Mouse (Mus musculus) left cerebral cortex, postnatal 14 days (tissue): ENCODE data around the gene Hist1h3d. TPM values are rescaled to one million over a fixed set of nuclear protein-coding genes. Genes with fewer than 3 reads are reported as not detected.

Experiments used
- DNase-seq, 2 experiments: peaks; one replicate each; pipeline ENCODE4 v3.0.0; 2021 to 2022; ENCODE audit warnings: low spot score in 2 of 2, mixed read lengths in 1 of 2
- intact Hi-C: fragments of 180-260 bp; cut with DNase I; formaldehyde crosslinking; loops from one replicate; pipeline ENCODE4 v1.15.1; 2025
- microRNA-seq, 2 experiments: library from miRNA; unstranded; fragments of <30 nt; microRNA quantifications; one replicate each; pipeline ENCODE4 v1.2.0; 2022
- total RNA-seq, 2 experiments: library from RNA; stranded (reverse); gene quantifications; 2 replicates each; pipeline ENCODE4 v1.2.3; 2021

The Hist1h3d gene
- total RNA-seq, 2 experiments from 2014 or later: 9.4 to 9.9 TPM

DNA sequence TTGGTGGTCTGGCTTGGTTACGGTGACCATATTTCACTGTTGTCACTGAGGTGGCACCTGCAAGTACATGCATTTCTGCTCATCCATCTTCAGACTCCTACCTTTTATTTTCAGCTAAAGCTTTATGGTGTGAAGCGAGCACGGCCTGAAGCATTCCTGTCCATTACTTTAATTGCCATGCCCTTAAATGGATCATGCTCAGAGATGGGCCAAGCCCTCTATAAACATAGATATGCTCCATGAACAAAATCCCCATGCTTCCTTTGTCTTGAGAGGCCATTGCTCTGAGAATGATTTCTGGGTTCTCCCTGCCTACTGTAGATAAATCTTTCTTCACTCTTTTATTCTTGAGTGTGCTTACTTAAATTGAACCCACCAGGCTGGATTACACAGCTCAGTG lies 28.9 kb downstream of the Hist1h3d start:
- DNase-seq: no peak
- intact Hi-C loops: no loop called here

DNA sequence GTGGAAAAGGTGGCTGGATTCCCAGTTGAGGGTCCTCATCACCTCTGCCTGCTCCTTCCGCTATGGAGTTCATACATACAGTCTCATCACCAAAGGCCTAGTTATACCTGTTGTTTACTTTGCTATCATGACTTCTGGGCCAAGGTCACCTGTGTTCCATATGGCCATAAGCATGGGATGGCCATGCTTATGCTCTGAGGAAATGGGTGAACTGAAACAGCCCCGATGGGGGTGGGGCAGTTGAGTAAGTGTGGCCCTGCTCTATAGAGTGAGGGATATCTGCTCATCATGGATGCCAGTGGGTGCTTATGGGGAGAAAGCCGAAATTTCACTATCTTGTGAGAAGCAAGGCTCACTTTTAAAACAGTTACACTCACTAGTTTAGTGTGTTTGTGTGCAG lies 29.5 kb downstream of the Hist1h3d start:
- no peak for DNase-seq
- intact Hi-C loops: no loop called here

DNA sequence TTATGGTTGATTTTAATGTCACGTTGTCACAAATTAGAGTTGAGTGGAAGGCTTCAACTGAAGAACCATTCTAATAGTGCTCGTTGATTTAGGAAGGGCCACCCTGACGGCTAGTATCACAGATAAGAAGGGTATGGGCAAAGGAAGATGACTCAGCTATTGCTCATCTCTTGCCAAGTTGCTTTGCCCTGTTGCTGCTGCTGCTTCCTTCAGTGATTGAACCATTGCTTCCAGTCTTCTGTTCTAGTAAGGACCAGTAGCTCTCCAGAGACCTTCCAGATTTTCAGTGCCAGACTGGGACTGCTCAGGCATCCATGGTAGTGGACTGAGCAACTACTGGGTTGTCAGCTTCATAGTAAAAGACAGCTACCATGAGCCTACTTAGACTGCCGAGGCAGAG lies 33.6 kb downstream of the Hist1h3d start:
- DNase-seq: no peak
- intact Hi-C loops: no loop called here

DNA sequence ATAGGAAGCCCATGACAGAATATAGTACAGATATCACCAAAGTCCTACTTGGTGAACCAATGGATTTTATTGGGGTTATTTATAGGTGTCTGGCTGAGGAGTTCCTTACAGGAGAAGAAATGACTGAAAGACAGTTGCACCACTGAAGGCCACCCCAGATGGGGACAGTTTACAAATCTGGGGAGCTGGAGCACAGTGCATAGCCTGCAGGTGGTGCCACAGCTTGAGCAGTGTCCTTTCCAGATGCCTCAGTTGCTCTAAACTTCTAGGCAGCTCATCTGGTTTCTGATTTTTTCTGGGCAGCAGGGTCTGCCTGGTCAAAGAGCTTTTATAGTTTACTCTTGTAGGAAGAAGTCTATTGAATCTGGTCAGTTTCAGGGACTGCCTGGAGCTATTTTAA lies 34.3 kb downstream of the Hist1h3d start:
- DNase-seq: no peak
- intact Hi-C loops: no loop called here

DNA sequence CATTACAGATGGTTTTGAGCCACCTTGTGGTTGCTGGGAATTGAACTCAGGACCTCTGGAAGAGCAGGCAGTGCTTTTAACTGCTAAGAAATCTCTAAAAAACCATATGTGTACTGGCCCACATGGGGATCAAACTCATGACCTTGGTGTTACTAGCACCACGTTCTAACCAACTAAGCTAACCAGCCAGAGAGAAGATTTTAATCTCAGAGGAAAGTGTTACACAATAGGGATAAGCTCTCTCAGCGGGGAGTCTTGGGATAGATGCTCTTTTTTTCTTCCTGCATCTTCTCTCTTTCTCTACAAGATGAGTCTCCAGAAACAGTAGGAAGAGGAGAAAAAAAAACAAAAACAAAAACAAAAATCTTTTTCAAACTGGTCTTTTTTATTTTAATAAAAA lies 34.8 kb downstream of the Hist1h3d start:
- intact Hi-C loops: no loop called here
- DNase-seq: no peak

DNA sequence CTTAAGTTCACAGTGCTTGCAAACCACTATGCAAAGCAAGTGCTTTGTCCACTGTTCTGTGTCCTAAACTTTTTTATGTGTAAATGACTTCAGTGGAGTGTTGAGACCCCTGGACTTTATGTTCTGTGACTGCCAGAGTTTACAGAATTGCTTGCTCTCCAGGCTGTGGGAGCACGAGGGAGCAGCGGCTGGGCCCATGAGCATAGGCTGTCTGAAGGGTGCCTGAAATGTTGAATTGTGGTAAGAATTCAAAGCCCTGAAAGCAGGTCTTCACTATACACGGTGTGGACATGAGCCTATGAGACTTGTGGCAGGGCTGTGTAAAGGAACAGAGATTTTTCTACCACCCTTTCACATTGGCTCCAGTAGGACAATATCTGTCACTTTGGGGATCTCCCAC lies 36.1 kb downstream of the Hist1h3d start:
- intact Hi-C loops: no loop called here

DNA sequence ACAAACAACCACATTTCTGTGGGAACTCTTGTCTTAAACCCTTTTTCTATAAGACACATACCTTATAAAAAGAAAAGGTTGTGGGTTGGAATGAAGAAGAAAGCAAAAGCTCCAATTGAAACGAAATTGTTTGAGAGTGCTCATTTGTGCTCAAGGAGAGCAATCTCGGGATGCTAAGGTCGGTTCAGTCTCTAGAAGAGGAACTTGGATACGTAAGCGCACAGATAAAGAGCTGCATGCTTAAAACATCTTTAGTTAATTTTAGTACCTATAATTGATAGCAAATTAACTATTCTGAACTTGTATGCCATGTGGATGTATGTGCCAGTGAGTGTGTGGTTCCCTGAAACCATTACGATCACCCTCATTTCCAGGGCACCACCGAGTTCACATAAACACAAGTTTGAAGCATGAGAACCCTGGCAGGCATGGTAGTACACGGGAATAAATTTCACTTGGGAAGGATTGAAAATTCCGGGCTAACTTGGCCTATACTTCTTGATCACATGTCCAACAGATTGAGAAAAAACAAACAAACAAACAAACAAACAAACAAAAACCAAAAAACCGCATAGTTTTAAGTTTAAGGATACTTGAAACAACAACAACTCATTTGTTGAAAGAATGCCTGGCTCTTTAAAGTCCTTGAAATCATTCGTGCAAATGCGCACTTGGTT lies 44.6 kb downstream of the Hist1h3d start:
- peak in 1 of 2 experiments; percentile 2 for DNase-seq
- intact Hi-C loops: loop anchor here (5.0 kb wide), 2 partner anchors 77 to 117 kb away; partner anchors contain the start of genes Hist1h1c, Hist1h1t and Hist1h4c

More for the DNA sequence above, 36.1 kb downstream of the Hist1h3d start:
- DNase-seq: no peak

DNA sequence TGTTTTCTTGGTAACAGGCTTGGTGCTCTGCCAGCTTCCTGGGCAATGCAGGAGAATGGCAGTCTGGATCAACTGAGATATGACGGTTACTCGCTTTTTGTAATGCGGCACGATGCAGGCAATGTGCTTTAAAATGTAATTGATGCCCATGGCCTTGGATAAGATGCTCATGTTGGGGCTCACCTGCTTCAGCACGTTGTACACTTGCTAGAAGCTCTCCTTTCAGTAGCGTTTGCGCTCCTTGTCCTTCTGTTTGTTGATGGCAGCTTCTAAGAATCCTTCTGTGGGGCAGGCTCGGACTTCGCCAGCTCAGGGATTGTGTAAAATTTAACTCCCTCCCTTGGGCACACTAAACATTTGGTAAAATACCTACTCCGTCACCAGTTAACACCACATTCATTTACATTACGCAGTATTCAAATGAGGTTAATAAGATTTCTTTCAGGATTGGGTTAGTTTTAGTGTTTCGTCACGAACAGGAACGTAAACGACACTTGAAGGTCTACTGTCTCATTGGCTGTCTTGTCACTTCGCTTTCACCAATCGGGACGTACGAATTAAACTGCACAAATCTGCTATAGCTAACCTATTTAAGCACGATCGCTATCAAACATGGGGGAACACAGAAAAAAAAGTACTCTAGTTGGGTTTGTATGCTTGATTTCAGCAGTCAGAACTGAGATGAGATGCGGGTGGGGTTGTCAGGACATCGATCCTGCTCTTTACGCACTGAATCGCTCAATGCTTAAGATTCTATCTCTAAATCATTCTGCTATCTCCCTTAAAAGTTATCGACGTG lies 45.4 kb downstream of the Hist1h3d start, which contains the start of gene Hist1h2be:
Hist1h2be (minus strand) TSS at position 392 of the 799 bp plus-strand sequence.
- intact Hi-C loops: loop anchor here (5.0 kb wide), 2 partner anchors 76 to 116 kb away; partner anchors contain the start of genes Hist1h1c, Hist1h1t and Hist1h4c

DNA sequence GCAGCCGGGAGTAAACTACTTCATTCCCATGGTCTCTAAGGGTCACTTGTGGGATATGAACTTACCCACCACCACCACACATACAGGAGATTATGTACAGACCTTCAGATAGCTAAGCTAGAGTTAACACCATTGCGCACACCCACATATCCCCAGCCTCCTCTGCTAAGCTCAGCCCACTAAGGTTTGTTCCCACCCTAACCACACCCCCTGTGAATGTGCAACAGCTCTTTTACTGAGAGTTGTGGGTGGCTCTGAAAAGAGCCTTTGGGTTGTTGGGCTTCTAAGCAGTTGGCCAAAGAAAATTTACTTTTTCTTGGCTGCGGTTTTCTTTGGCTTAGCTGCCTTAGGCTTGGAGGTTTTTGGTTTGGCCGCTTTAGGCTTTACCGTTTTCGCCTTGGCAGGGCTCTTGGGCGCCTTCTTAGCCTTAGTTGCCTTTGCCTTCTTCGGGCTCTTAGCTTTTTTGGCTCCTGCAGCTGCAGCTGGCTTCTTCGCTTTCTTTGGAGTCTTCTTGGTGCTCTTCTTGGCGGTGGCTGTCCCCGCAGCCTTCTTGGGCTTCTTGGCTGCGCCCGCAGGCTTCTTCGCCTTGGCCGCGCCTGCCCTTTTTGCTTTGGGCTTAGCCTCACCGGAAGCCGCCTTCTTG lies 46.1 kb downstream of the Hist1h3d start:
- intact Hi-C loops: loop anchor here (2.0 to 5.0 kb wide), 3 partner anchors 61 to 116 kb away; partner anchors contain the start of genes Hist1h1c, Hist1h1t, Hist1h2ac and Hist1h4c
- DNase-seq: peak; percentile 70 to 85

More for the DNA sequence above, 45.4 kb downstream of the Hist1h3d start, which contains the start of gene Hist1h2be:
- peak; percentile 69 to 93 for DNase-seq

DNA sequence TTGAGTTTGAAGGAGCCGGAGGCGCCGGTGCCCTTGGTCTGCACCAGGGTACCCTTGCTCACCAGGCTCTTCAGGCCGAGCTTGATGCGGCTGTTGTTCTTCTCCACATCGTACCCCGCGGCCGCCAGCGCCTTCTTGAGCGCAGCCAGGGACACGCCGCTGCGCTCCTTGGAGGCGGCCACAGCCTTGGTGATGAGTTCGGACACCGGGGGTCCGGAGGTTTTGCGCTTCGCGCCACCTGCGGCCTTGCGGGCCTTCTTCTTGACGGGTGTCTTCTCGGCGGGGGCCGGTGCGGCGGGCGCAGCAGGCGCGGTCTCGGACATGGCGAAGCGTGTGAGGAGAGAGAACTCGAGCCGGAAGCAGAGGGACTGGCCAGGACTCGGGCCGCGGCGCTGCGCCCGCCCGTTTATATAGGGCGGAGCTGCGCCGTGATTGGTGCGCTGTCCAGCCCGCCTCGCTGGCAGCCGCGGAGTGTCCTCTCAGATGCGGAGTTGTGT lies 46.7 kb downstream of the Hist1h3d start, which contains the start of gene Hist1h1e:
Hist1h1e (minus strand) TSS at position 384 of the 497 bp plus-strand sequence.
- DNase-seq: peak; percentile 87 to 88
- intact Hi-C loops: loop anchor here (2.0 to 5.0 kb wide), 3 partner anchors 61 to 115 kb away; partner anchors contain the start of genes Hist1h1c, Hist1h1t, Hist1h2ac and Hist1h4c

DNA sequence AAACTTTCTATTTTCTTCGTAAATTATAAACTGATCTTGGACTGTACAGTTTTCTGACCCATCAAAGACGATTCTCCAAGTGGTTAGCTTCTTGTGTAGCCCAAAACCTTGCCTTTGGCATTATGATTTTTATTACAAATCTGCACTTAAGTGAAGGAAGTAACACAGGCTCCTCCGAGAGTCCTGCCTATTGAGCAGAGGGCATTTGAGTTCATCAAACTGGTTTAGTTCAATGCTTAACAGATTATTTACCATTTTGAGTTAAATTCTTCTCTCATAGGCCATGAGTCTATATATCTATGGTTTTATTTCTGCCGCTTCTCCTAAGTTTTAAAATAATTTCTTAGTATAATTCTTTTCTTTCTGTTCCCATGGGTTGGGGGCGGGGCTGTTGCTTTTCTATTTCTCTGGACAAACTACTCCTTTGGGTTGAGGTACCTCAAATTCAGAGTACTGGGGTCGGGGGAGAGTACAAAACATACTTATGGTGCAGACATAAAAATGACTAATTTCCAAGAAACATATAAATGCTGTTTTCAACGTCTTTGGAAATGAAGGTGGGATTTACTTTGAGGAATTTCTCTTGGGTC lies 47.4 kb downstream of the Hist1h3d start:
- peak in 1 of 2 experiments; percentile 9 for DNase-seq
- intact Hi-C loops: loop anchor here (2.0 to 5.0 kb wide), 3 partner anchors 60 to 114 kb away; partner anchors contain the start of genes Hist1h1c, Hist1h1t, Hist1h2ac and Hist1h4c

Small RNA genes within 50 kb of the gene (microRNA-seq; reads per million reads assigned to microRNA genes)
- 0 reads per million in 2 experiments for gene Gm44297
- gene Gm44359: 0 reads per million in 2 experiments
- gene Gm44394: 0 reads per million in 2 experiments

Other genes with a start within 250 kb of the Hist1h3d start
- 10 to 100 TPM; 39.5 TPM for gene Zfp322a, start 206.6 kb upstream of the Hist1h3d start, total RNA-seq
- gene Abt1, start 151.9 kb upstream of the Hist1h3d start, total RNA-seq: 1 to 10 TPM; 6.9 to 7.1 TPM
- gene Btn1a1, start 109.9 kb upstream of the Hist1h3d start, total RNA-seq: not detected
- 1 to 10 TPM in 1 of 2 experiments, under 1 TPM in 1; 0.82 to 1.3 TPM for gene Btn2a2, start 86.9 kb upstream of the Hist1h3d start, total RNA-seq
- gene Hist1h4h, start 44.7 kb upstream of the Hist1h3d start, total RNA-seq: 100 to 1,000 TPM; 264 to 291 TPM
- 10 to 100 TPM in 1 of 2 experiments, 1 to 10 TPM in 1; 4.3 to 21.5 TPM for gene Hist1h2af, start 41.9 kb upstream of the Hist1h3d start, total RNA-seq
- gene Hist1h3g, start 40.3 kb upstream of the Hist1h3d start, total RNA-seq: 1 to 10 TPM; 5.8 to 6.2 TPM
- under 1 TPM; 0.91 to 0.92 TPM for gene Hist1h2bh, start 32.4 kb upstream of the Hist1h3d start, total RNA-seq
- gene Hist1h3f, start 31.7 kb upstream of the Hist1h3d start, total RNA-seq: 10 to 100 TPM; 18.7 to 21.0 TPM
- 100 to 1,000 TPM; 150 to 165 TPM for gene Hist1h4f, start 24.1 kb upstream of the Hist1h3d start, total RNA-seq
- gene Hist1h1d, start 22.5 kb upstream of the Hist1h3d start, total RNA-seq: 1 to 10 TPM; 3.1 to 4.2 TPM
- gene Hist1h3e, start 13.4 kb upstream of the Hist1h3d start, total RNA-seq: 10 to 100 TPM; 49.1 to 57.1 TPM
- gene Hist1h2ae, start 4.5 kb upstream of the Hist1h3d start, total RNA-seq: 10 to 100 TPM in 1 of 2 experiments, 1 to 10 TPM in 1; 8.2 to 10.1 TPM
- 10 to 100 TPM; 79.2 to 92.9 TPM for gene Hist1h2bg, start 4.4 kb upstream of the Hist1h3d start, total RNA-seq
- gene Hist1h2bf, start 1.6 kb upstream of the Hist1h3d start, total RNA-seq: 10 to 100 TPM; 24.6 to 36.3 TPM
- 1 to 10 TPM; 3.0 to 5.1 TPM for gene Hist1h2ad, start 1.4 kb upstream of the Hist1h3d start, total RNA-seq
- 100 to 1,000 TPM; 132 to 148 TPM for gene Hist1h4d, start 5.8 kb downstream of the Hist1h3d start, total RNA-seq
- 1 to 10 TPM; 4.8 to 5.6 TPM for gene Hist1h2be, start 45.4 kb downstream of the Hist1h3d start, total RNA-seq
- 10 to 100 TPM; 53.4 to 69.1 TPM for gene Hist1h1e, start 46.8 kb downstream of the Hist1h3d start, total RNA-seq
- 1 to 10 TPM; 1.9 to 2.0 TPM for gene Hist1h2ac, start 108.2 kb downstream of the Hist1h3d start, total RNA-seq
- 10 to 100 TPM; 25.0 to 27.3 TPM for gene Hist1h2bc, start 108.4 kb downstream of the Hist1h3d start, total RNA-seq
- gene Hist1h1t, start 120.1 kb downstream of the Hist1h3d start, total RNA-seq: under 1 TPM in 1 of 2 experiments, not detected in 1; 0.40 TPM
- gene Hist1h4c, start 122.7 kb downstream of the Hist1h3d start, total RNA-seq: 100 to 1,000 TPM; 100 to 103 TPM
- gene Hfe, start 135.1 kb downstream of the Hist1h3d start, total RNA-seq: 1 to 10 TPM; 2.9 to 3.1 TPM
- gene Hist1h1c, start 163.0 kb downstream of the Hist1h3d start, total RNA-seq: 10 to 100 TPM; 55.8 to 75.9 TPM
- 1 to 10 TPM; 6.8 to 7.2 TPM for gene Hist1h3c, start 169.8 kb downstream of the Hist1h3d start, total RNA-seq
- gene Hist1h2bb, start 171.0 kb downstream of the Hist1h3d start, total RNA-seq: 10 to 100 TPM; 18.8 to 20.7 TPM
- gene Hist1h2ab, start 175.4 kb downstream of the Hist1h3d start, total RNA-seq: 10 to 100 TPM; 30.0 to 36.8 TPM
- gene Hist1h3b, start 176.5 kb downstream of the Hist1h3d start, total RNA-seq: 10 to 100 TPM; 16.5 to 23.8 TPM
- 10 to 100 TPM; 73.2 to 80.8 TPM for gene Hist1h4b, start 181.2 kb downstream of the Hist1h3d start, total RNA-seq
- 10 to 100 TPM; 68.8 to 69.0 TPM for gene Hist1h4a, start 185.5 kb downstream of the Hist1h3d start, total RNA-seq
- 10 to 100 TPM; 33.2 to 47.2 TPM for gene Hist1h3a, start 186.6 kb downstream of the Hist1h3d start, total RNA-seq
- 10 to 100 TPM; 20.4 to 29.2 TPM for gene Hist1h1a, start 187.9 kb downstream of the Hist1h3d start, total RNA-seq
- gene Trim38, start 194.2 kb downstream of the Hist1h3d start, total RNA-seq: not detected
- not detected for gene Slc17a2, start 231.2 kb downstream of the Hist1h3d start, total RNA-seq